Mouse (Mus musculus): ENCODE measurements around the gene Ufd1.
"Not testable (repeated sequence)": the region's sequence is repeated elsewhere in the genome, so short reads cannot be mapped to it uniquely, and the experiment has no call there.

DNA sequence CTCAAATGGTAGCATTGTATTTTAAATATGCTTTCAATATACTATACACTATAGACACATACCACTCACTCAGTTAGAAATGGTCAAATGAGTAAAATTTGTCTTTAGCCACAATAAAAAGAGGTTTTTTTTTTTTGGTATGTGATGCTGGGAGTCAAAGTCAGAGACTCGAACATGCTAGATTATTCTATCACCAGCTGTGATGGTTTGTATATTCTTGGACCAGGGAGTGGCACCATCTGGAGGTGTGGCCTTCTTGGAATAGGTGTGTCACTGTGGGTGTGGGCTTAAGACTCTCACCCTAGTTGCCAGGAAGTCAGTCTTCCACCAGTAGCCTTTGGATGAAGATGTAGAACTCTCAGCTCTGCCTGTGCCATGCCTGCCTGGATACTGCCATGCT is 58.9 kb downstream of the Ufd1 start:
- TF ChIP-seq CTCF, EP300 (IDR thresholded peaks at IDR 0.05; ENCODE audit: low read depth): not testable (repeated sequence)
